Mouse (Mus musculus) neural tube, embryonic 12.5 days (tissue): ENCODE measurements around the gene Tmprss5. TPM values are rescaled to one million over a fixed set of nuclear protein-coding genes. Genes with fewer than 3 reads are reported as not detected.

Experiments used
- ATAC-seq: fragments of 200-750 bp; cut with Nextera tagmentation; 2 replicates; pipeline ENCODE4 v1.8.0; 2017; ENCODE audit warnings: low read depth, mild to moderate bottlenecking, moderate TSS enrichment, moderate library complexity; ENCODE audit not compliant: low FRiP score
- H3K27ac ChIP-seq: fragments of 300-500 bp; sonication (generic); 2 replicates; pipeline ENCODE4 v1.5.1; 2016
- H3K27me3 ChIP-seq: fragments of 300-500 bp; sonication (generic); replicated peaks from 2 replicates; pipeline ENCODE4 v1.6.1; 2016; ENCODE audit warnings: mild to moderate bottlenecking
- H3K36me3 ChIP-seq: fragments of 300-500 bp; sonication (generic); 2 replicates; pipeline ENCODE4 v1.6.1; 2016; ENCODE audit warnings: mild to moderate bottlenecking
- H3K4me1 ChIP-seq: fragments of 300-500 bp; sonication (generic); 2 replicates; pipeline ENCODE4 v1.6.1; 2016
- H3K4me2 ChIP-seq: fragments of 300-500 bp; sonication (generic); replicated peaks from 2 replicates; pipeline ENCODE4 v1.6.1; 2016; ENCODE audit warnings: mild to moderate bottlenecking
- H3K4me3 ChIP-seq: fragments of 300-500 bp; sonication (generic); 2 replicates; pipeline ENCODE4 v1.5.1; 2016
- H3K9ac ChIP-seq: fragments of 300-500 bp; sonication (generic); 2 replicates; pipeline ENCODE4 v1.6.1; 2016; ENCODE audit warnings: mild to moderate bottlenecking
- H3K9me3 ChIP-seq: fragments of 300-500 bp; sonication (generic); 2 replicates; pipeline ENCODE4 v1.6.1; 2016; ENCODE audit warnings: mild to moderate bottlenecking
- WGBS: fragments of 180-500 bp; shearing (Covaris S2); methylation state at CpG from one replicate; pipeline ENCODE4 v1.1.7; 2016; 5-methylcytosine and 5-hydroxymethylcytosine counted together
- polyA plus RNA-seq: library from polyadenylated mRNA; unstranded; fragments of >200 nt; fragmentation: Nextera tagmentation; extraction: Ambion mirVana; gene quantifications from 2 replicates; pipeline ENCODE4 v1.2.1, GENCODE M21; 2016

Tmprss5 gene
- 1.6 and 1.7 TPM in 2 replicates for polyA plus RNA-seq

DNA sequence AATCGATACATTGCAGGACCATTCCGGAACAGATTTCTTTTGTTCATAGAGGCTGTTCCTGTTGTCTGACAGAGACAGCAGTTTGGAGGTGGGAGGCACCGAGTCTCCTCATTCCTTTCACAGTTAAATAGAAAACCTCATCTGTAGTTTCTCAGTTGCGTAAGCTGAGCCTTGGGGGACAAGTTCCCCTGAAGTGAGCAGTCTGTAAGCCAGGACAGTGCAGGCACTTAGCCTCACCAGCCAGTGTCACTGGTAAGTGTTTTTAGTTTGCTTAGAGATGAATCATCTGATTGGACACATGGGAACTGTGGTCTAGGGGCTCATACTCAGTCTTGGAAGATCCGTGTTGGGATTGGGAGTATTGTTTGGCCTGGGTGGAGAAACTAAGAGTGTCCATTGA, at the start of gene Tmprss5:
Tmprss5 (plus strand) TSS at position 154 of the 400 bp plus-strand sequence.
- Histone ChIP-seq H3K36me3 (peaks cover 31% of the 10 kb centered on the region), H3K9ac (no peak within 1 kb of the TSS), H3K4me2 (no peak within 1 kb of the TSS), H3K4me1 (no peaks in the 10 kb centered on the region), H3K27ac (no peak within 1 kb of the TSS), H3K9me3 (no peaks in the 10 kb centered on the region), H3K4me3 (no peak within 1 kb of the TSS), H3K27me3 (no peaks in the 10 kb centered on the region)
- 54% methylated on average over 5 of the region's 5 CpGs for WGBS
- no peak for ATAC-seq

DNA sequence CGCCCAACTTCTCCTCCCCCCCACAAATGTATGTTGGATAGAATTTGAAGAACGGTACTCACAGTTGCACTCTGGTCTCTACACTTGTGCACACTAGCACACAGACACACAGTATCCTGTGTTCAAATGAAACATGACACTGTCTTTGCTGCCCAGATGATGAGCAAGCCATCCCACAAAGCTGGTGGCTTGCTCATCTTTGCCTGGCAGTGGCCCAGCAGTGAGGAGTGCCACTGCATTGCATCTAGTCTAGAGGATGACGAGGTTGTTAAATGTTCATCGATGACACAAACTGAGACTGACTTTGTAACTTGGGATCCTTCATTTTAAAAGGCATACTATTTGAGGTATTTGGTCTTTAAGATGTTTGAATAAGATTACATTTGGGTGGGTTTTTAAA, 46.3 kb upstream of the Tmprss5 start:
- Histone ChIP-seq H3K27ac (no peak overlapping the region), H3K36me3 (peaks cover 64% of the 10 kb centered on the region), H3K4me2 (no peak overlapping the region), H3K4me3 (no peak overlapping the region), H3K4me1 (no peaks in the 10 kb centered on the region), H3K9me3 (no peaks in the 10 kb centered on the region), H3K9ac (no peak overlapping the region), H3K27me3 (no peaks in the 10 kb centered on the region)
- ATAC-seq = no peak
- 97% methylated on average over 4 of the region's 4 CpGs for WGBS

GRCm38 (mm10) chr9:49050901-49051300, 30.2 kb upstream of the Tmprss5 start:
- no peak overlapping the region for H3K4me2 ChIP-seq
- H3K9me3 ChIP-seq = no peaks in the 10 kb centered on the region
- no peaks in the 10 kb centered on the region for H3K36me3 ChIP-seq
- ATAC-seq = no peak
- H3K9ac ChIP-seq = no peak overlapping the region
- H3K4me3 ChIP-seq = no peak overlapping the region
- no peak overlapping the region for H3K27ac ChIP-seq
- 77% methylated on average over 5 of the region's 5 CpGs for WGBS
- no peaks in the 10 kb centered on the region for H3K27me3 ChIP-seq
- no peaks in the 10 kb centered on the region for H3K4me1 ChIP-seq

DNA sequence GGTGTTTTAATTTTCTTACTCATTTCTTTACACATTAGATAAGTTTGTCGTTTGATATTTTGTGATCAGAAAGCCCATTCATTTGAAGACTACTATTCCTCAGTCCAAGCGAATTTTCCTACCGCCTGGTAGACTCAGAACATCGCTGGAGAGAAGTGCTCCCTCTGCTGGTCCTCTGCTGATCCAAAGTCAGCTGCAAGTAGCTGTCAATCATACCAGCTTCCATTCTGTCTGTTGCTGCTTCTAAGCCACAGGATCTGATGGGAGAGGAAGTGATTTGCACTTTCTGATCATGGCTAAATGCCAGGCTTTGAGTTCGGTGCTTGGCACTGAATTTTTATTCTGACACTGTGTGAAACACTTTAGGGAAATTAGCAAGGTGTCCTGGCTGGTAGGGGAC, 29.7 kb upstream of the Tmprss5 start:
- Histone ChIP-seq H3K4me2 (no peak overlapping the region), H3K27ac (no peak overlapping the region), H3K36me3 (no peaks in the 10 kb centered on the region), H3K27me3 (no peaks in the 10 kb centered on the region), H3K4me1 (peaks cover 4% of the 10 kb centered on the region), H3K9ac (no peak overlapping the region), H3K4me3 (no peak overlapping the region), H3K9me3 (no peaks in the 10 kb centered on the region)
- no peak for ATAC-seq
- 21% methylated on average over 5 of the region's 5 CpGs for WGBS

DNA sequence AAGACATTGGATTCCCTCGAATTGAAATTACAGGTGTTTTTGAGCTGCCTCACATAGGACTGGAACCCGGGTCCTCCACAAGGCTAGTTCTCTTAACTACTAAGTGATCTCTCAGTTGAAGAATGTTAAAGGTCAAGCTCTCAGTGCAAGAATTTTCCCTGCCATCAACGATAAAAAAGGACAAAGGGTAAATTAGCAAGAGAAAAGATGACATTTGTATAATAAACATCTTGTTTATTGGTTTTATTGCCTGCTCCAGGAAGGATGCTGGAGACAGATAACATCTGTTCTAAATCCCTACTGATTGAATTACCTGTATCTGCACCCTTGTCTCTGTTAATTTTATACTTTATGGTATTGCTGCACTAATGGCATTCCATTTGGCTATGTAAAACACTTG, 27.0 kb upstream of the Tmprss5 start:
- Histone ChIP-seq H3K4me2 (no peak overlapping the region), H3K27ac (no peak overlapping the region), H3K4me1 (peaks cover 10% of the 10 kb centered on the region), H3K9ac (no peak overlapping the region), H3K4me3 (no peak overlapping the region), H3K36me3 (peaks cover 8% of the 10 kb centered on the region), H3K9me3 (no peaks in the 10 kb centered on the region), H3K27me3 (no peaks in the 10 kb centered on the region)
- 76% methylated on average over 3 of the region's 3 CpGs for WGBS
- no peak for ATAC-seq

DNA sequence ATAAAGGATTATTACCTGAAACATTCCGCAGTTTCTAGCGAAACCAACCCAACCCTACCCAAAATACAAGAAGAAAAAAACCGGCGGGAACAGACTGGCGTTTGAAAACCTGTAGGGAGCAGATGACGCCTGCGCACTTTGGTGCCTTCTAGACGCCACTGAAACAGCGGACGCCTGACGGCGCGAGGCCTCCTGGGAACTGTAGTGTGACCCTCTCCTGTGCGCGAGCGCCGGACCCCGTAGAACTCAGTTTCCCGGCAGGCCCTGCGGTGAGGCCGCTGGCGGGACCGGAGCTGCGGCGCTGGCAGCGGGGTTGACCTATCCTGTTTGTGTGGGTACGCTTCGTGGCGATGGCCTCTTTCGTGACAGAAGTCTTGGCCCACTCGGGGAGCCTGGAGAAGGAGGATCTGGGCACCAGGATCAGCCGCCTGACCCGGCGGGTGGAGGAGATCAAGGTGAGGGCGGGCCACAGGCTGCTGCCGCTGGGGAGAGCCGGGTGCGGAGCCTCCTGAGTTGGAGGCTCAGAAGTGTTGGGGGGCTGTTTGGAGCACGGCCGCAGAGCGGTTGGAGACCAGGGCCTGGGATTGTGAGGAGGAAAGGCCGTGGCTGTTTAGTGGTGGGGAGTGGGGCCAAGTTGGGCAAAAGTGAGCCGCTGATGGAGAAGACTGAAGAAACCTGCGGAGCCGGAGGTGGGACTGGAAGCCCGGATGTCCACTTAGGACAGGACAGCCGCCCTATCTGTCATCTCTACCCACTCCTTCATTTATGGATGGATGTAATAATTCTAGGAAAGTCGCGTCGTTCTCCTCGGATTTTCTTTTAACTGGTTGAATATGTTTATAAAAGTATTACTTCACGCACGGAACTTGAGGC, 25.5 kb upstream of the Tmprss5 start, which contains the start of gene Zw10:
Zw10 (plus strand) TSS at position 281 of the 873 bp plus-strand sequence.
- ATAC-seq = peak; percentile 97
- WGBS = under 1% methylated on average over 53 of the region's 53 CpGs
- Histone ChIP-seq H3K27me3 (no peaks in the 10 kb centered on the region), H3K27ac (no peak within 1 kb of the TSS), H3K9ac (peak within 1 kb of the TSS; percentile 80), H3K4me3 (peak within 1 kb of the TSS; percentile 80), H3K4me1 (peaks cover 10% of the 10 kb centered on the region), H3K9me3 (no peaks in the 10 kb centered on the region), H3K4me2 (peak within 1 kb of the TSS; percentile 64), H3K36me3 (peaks cover 17% of the 10 kb centered on the region)

DNA sequence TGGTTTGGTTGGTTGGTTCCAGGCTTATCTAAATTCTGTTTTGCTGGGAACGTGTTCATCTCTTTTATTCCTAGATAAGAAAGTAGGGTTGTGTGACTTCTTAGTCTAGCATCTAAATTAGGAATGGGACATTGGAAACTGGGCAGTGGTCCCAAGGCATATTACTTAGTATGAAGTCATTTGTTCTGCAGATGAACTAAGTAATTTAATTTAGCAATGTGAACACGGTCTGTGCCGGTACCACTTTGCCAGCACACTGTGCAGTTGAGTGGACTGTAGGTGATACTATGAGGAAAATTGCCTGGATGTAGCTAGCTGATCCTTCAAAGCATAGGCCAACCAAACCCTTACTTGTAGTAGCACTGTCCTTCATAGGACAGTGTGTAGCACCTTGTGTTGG, 4.2 kb upstream of the Tmprss5 start:
- Histone ChIP-seq H3K9ac (no peak overlapping the region), H3K36me3 (peaks cover 66% of the 10 kb centered on the region)

DNA sequence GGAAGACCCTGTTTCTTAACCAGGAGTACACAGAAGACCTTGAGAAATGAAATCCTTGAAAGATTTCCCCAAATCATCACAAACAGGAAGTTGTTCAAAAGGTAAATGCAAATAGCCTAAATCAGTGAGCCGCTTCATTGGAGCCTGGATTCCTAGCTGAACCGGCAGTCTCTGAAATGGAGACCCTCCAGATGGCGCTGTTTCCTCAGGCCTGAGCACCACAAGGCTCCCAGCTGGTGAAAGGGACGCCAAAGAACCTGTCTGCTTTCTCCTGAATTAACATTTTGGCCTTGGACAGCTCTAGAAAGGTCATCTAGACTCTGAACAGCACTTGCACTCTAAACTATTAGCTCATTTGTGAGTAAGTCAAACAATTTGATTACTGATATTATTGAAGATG, 501 bp downstream of the Tmprss5 start:
- H3K4me3 ChIP-seq = no peak overlapping the region
- no peak overlapping the region for H3K9ac ChIP-seq
- no peaks in the 10 kb centered on the region for H3K27me3 ChIP-seq
- H3K36me3 ChIP-seq = peaks cover 31% of the 10 kb centered on the region
- WGBS = 9% methylated on average over 4 of the region's 4 CpGs
- H3K4me1 ChIP-seq = no peaks in the 10 kb centered on the region
- H3K4me2 ChIP-seq = no peak overlapping the region
- ATAC-seq = no peak
- H3K9me3 ChIP-seq = no peaks in the 10 kb centered on the region
- no peak overlapping the region for H3K27ac ChIP-seq

More for the DNA sequence above, 4.2 kb upstream of the Tmprss5 start:
- H3K4me1 ChIP-seq = no peaks in the 10 kb centered on the region
- ATAC-seq = no peak
- H3K27ac ChIP-seq = no peak overlapping the region
- H3K9me3 ChIP-seq = no peaks in the 10 kb centered on the region
- no peak overlapping the region for H3K4me3 ChIP-seq
- 97% methylated on average over 3 of the region's 3 CpGs for WGBS
- no peak overlapping the region for H3K4me2 ChIP-seq
- no peaks in the 10 kb centered on the region for H3K27me3 ChIP-seq

DNA sequence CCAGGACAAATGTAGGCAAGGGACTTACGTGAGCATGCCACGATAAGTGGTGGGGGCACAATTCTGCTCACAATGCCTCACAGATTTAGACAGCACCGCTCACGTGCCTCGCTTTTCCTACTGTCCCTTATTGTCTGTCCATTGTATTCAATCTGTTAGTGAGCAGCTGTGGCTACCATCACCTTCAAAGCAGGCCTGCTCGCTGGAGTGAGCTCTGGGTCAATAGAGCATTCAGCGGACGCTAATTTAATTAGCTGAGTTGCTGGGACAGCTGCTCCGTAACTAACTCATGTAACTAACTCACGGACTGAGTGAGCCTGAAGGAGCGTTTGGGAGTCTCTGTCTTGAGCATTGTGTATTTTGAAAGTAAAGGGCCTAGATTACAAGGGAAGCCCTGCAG, 6.3 kb downstream of the Tmprss5 start:
- 15% methylated on average over 11 of the region's 11 CpGs for WGBS
- ATAC-seq = peak; percentile 65; the same call in 1 of the 2 replicates
- no peaks in the 10 kb centered on the region for H3K9me3 ChIP-seq
- H3K4me1 ChIP-seq = peaks cover 8% of the 10 kb centered on the region; the same call in 1 of the 2 replicates
- H3K4me2 ChIP-seq = no peak overlapping the region
- H3K4me3 ChIP-seq = no peak overlapping the region
- H3K36me3 ChIP-seq = no peaks in the 10 kb centered on the region
- H3K27me3 ChIP-seq = no peaks in the 10 kb centered on the region
- no peak overlapping the region for H3K9ac ChIP-seq
- no peak overlapping the region for H3K27ac ChIP-seq

DNA sequence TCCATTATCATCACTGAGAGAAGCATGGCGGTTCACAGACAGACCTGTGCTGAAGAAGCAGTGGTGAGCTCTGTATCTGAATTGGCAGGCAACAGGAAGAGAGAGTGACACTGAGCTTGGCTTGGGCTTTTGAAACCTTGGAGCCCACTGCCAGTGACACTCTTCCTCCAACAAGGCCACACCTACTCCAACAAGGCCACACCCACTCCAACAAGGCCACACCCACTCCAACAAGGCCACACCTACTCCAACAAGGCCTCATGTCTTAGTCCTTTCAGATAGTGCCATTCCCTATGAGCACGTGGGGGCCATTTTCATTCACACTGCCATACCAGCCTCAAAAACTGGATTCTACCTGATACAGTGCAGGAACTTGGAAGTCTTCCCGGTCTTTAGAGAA, 17.8 kb downstream of the Tmprss5 start:
- WGBS = 96% methylated on average over 3 of the region's 3 CpGs
- no peaks in the 10 kb centered on the region for H3K36me3 ChIP-seq
- no peaks in the 10 kb centered on the region for H3K4me1 ChIP-seq
- no peak overlapping the region for H3K4me3 ChIP-seq
- H3K9me3 ChIP-seq = no peaks in the 10 kb centered on the region
- no peak overlapping the region for H3K4me2 ChIP-seq
- no peak overlapping the region for H3K9ac ChIP-seq
- ATAC-seq = no peak
- no peak overlapping the region for H3K27ac ChIP-seq
- H3K27me3 ChIP-seq = no peaks in the 10 kb centered on the region

- Histone ChIP-seq H3K27ac (no peak overlapping the region), H3K4me2 (no peak overlapping the region), H3K4me3 (no peak overlapping the region), H3K36me3 (no peaks in the 10 kb centered on the region), H3K9me3 (no peaks in the 10 kb centered on the region), H3K27me3 (no peaks in the 10 kb centered on the region), H3K4me1 (no peaks in the 10 kb centered on the region), H3K9ac (no peak overlapping the region)
- 26% methylated on average over 1 of the region's 1 CpGs for WGBS
- peak; percentile 94 for ATAC-seq
These were observed 21.3 kb downstream of the Tmprss5 start for GRCm38 (mm10) chr9:49102328-49102727.

- Histone ChIP-seq H3K36me3 (no peaks in the 10 kb centered on the region), H3K27me3 (no peaks in the 10 kb centered on the region), H3K9me3 (no peaks in the 10 kb centered on the region), H3K4me1 (no peaks in the 10 kb centered on the region), H3K4me3 (no peak overlapping the region), H3K27ac (no peak overlapping the region), H3K4me2 (no peak overlapping the region), H3K9ac (no peak overlapping the region)
- no peak for ATAC-seq
- WGBS = 43% methylated on average over 7 of the region's 7 CpGs
These were observed 28.0 kb downstream of the Tmprss5 start for GRCm38 (mm10) chr9:49109101-49109500.
